Mouse (Mus musculus) c-Kit-positive CD71-positive TER-119-negative erythroid progenitor cells, embryonic 14.5 days (primary cell): ENCODE data around the gene Fchsd2.

ENCODE experiments used
- DNase-seq: peaks from one replicate; pipeline ENCODE4 v3.0.0-alpha.2; 2013; ENCODE audit warnings: low read depth

Gene Fchsd2

DNA sequence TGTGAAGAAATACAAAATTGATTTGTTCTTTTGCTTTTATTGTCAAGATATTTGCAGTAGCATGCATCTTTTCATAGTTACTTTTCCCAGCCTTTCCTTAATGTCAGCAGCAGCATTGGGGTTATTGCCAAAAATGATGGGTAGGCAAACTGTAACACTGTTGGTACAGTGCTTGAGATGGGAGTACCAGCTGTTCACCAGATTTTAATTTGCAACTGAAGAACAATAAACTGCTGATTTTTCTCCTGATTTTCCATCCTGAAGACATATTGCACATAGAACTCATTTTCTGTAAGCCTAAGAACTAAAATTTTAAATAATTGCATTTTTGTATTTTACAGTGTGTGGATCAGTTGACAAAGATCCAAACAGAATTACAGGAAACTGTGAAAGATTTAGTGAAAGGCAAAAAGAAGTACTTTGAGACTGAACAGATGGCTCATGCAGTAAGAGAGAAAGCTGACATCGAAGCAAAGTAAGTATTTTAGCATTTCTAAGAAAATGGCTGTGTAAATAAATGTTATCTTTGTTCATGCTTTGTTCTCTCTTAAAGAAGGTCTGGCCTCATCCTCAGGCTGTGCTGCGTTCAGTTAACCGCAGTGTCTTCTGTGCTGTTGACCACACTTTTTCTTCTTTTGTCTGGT, 98.8 kb downstream of the Fchsd2 start:
- no peak for DNase-seq

DNA sequence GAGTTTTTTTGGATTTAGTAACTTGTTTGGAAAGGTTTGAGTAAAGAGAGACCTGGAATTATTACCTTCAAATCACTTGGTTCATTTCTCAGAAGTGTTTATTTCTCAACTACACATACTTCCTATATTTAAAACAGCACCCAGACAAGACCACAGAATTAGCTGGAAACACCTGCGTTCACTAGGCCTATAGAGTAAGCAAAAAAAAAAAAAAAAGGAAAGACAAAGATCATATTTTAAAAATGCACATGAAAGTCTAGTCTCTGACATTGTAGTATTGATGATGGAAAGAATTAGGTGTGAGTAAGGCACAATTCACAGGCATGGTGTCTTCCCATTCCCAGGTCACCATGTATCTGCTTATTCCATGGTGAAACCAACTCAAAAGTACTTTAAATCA, 118.2 kb downstream of the Fchsd2 start:
- DNase-seq, result no peak

DNA sequence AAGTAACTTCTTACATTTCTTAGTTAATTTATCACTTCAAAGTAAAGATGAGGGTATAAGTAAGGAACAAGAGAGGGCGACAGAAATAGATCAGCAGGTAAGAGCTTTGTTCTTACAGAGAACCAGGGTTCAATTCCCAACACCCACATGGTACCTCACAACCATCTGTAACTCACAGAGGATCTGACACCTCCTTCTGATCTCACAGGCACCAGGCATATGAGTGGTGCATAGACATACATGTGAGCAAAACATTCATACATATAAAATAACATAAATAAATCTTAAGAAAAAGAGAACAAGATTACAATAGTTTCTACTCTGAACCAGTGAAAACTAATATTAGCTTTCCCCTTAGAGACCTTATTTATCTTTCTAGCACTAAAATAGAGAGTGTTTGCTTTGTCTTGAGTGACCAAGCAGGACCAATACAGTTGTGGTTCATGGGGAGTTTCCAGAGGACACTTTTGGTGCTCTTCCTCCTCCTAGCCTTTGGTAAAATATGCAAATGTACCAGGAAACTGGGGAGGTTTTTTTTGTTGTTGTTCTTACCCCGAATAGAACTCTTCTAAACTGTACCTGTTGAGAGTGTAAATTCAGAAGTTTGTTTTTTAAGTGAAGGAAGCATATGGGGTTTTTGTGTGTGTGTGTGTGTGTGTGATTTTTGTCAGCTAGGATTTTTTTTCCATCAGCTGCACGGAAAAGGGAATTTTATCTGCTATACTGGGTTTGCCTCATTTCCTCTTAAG, 121.0 kb downstream of the Fchsd2 start:
- no peak for DNase-seq

DNA sequence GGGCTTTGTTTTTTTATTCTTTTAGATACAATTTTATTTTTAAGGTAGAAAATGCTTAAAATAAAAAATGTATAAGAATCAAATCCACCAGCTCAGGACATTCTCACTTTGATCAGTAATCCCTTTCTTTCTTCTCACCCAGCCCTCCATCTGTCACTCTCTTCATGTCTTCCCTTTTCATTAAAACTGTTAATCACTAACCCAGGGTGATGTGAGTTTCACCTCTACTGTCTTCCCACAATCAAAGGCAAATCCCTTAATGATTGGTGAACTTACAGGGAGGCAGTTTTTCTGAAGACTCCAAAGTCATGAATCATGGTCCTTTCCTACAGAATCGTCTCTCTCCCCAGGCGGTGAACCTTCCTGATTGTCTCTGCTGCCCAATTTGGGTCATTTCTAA, 124.1 kb downstream of the Fchsd2 start:
- DNase-seq, result no peak

DNA sequence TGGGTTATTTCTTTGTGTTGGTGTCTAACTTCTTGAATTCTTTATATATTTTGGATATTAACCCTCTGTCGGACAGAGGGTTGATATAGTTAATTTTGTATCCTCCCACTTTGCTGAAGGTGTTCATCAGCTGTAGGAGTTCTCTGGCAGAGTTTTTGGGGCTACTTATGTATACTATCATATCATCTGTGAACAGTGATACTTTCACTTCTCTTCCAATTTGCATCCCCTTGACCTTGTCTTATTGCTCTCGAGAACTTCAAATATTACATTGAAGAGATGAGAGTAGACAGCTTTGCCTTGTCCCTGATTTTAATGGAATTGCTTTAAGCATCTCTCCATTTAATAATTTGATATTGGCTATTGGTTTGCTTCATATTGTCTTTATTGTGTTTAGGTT, 130.8 kb downstream of the Fchsd2 start:
- no peak for DNase-seq

DNA sequence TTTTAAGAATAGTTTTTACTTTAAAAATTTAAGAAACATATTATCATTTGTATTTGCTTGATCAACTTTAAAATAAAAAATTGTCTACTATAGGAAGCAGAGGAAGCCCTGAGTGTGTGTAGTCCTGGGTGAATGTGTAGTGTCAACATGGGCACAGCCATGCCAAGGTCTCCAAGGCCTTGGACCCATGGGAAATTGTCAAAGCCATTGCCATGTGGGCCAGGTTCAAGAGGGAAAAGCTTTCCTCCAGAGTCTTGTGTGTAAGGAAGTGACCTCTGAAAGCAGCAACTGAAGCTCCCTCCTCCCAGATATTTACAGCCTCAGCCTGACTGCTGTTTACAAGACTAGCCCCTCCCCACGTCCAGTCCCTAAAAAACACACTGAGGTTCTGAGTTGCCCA, 136.7 kb downstream of the Fchsd2 start:
- no peak for DNase-seq

DNA sequence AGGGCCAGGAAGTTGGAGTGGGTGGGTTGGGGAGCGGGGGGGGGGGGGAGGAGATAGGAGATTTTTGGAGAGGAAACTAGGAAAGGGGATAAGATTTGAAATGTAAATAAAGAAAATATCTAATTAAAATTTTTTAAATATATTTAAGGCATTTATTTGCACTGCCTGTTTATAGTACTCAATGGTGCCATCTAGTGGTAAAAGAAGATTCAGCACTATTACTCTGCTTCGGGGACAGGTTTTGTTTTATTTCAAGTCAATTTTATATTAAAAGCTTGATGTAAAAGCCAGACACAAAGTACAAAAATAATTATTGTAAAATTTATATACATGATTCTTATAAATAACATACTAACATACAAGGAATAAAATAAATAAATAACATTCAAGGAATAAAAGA, 138.8 kb downstream of the Fchsd2 start:
- DNase-seq, result peak; percentile 40

DNA sequence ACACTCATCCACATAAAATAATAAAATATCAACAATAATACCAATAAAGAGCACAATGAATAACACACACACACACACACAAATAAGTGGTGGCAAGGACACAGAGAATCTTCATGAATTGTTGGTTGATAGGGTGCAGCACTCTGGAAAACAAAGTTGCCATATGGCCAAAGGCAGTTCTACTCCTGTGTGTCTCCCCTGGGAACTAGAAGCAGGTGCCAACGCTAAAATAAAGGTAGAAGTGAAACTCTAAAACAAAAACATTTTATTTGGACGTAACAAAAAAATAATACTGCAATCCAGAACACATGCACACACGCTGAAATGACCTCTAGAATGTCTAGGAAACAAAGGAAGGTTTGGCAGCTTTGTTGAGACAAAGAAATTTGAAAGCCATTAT, 140.1 kb downstream of the Fchsd2 start:
- DNase-seq, result no peak

DNA sequence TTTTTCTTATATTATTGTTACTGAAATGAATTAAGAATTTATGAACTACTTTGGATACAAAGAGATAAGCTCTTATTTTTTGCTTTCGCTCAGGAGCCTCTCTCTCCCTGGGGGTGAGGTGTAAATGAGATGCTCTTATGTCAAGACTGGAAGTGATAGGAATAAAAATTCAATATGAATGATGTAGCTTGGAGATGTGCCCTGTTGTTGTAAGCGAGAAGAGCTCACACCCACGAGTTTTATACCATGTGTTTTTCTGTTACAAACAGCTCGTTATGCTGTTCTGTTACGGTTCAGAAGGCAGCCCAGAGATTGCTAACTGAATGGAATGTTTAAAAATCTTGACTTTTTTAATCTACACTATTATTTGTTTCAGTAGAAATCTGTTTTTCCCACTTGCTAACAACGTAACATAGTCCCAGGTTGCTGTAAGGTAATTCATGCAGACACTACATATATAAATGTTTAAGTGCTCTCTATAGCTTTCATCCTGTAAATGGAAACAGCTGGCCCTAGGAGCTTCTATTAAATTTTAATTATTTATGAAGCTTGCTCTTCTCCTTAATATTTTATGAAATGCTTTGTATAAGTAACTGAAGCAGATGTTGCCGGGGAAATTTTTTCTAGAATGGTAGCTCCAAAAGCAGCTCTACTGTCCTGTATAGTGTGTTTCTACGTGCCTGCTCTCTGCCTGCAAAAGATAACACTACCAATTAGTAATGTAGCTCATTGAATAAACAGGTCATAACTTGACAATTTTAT, 144.2 kb downstream of the Fchsd2 start:
- no peak for DNase-seq

DNA sequence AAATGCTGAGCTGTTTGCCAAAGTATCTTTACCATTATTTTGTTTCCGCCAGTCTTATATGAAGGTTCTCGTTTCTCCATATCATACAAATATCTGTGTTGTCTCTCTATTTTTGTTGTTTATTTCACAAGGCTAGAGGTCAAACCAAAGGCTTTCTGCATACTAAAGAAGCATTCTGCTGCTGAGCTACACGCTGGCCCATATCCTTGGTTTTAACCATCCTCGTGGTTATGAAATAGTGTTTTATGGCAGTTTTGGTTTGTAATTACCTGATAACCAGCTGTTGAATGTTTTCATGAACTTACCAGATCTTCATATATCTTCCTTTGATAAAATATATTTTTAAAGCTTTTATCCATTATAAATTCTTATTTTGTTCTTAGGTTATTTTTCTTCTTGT, 156.1 kb downstream of the Fchsd2 start:
- DNase-seq, result no peak

DNA sequence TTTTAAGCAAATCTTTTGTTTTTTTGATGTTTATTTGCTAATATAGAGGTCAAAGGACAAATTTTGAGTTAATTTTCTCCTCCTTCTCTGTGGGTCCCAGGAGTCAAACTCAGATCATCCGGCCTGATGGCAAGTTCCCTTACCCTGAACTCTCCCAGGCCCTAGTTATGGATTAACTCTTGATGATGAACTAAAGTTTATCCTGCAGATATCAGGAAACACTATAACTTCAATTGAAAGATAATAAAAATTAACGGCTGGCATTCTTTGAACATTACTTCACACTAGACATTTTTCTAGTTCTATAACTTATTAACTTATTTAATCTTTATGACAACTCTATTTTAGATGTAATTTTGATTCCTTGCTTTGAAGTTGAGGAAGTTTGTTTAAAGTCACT, 156.5 kb downstream of the Fchsd2 start:
- no peak for DNase-seq

DNA sequence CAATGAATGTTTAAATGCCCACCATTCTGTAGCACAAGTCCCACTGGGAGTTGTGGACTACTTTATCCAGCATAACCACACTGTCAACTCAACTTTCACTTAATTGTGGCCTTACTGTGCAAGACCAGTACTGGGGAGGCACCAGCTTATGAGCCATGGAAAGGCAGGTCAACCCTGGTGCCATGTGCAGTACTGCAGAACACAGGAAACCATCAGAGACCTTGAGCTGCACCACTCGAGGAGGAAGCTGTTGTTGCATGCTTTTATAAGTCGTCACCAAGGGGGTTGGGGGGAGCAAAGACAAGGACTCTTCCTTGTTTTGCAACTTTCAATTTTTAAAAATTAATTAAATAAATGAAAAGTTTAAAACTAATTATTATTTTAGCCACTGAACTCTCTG, 160.4 kb downstream of the Fchsd2 start:
- no peak for DNase-seq

DNA sequence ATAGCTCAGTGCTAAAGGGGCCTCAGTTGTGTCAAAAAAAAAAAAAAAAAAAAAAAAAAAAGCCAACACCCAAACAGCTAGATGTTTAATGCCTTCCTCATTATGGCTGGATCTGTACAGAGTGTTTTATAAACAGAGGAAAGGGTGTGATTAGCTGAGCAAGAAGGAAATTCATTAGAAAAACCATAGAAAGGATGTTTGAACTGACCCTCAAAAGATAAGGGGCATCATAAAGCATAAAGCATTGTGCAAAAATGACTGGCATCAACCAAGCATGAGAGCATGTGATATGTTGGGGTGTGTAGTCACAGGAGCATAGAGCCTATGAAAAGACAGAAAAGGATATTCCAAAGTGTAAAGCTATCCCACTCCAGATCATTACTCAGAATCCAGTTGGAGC, 165.8 kb downstream of the Fchsd2 start:
- no peak for DNase-seq

DNA sequence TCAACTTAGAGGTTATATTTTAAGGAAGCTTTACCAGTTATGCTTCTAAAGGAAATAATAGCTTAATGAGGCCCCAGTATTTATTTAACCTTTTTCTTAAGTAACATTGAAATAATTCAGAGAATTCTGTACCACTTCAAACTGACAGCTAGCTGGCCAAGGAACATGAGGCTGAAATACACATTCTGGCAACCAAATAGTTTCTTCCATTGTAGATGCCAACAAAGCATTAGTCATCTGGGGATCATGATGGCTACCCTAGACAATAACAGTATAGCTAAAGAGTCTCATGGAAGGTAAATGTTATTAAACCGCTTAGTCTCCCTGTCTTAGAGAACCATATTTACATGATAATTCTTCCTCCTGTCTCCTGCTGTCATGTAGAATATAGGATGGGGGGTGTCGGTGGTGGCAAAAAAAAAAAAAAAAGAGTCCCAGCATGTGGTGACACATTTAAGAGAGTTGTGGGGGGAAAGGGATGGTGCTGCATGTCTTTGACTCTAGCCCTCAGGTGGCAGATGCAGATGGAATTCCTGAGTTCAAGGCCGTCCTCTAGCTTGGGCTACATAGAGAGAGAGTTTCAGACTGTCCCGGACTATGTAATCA, 169.4 kb downstream of the Fchsd2 start:
- DNase-seq, result no peak

DNA sequence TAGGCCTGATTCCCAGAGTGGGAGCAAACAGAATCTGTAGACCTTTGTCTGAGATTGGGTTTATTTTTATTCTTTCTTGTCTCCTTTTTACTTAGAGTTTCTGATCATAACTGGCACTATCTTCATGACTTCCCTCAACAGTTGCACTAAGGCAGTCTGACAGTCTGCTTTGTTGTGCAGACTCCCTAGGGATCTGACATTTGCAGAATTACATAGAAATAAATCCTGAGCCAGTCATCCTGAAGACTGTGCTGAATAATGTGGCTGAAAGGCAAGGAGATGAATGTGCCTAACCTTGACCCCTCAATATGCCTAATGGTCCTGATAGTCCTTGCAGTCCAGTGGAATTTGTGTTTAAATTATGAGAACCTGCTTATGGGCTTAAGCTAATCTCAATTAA, 170.8 kb downstream of the Fchsd2 start:
- DNase-seq, result no peak

DNA sequence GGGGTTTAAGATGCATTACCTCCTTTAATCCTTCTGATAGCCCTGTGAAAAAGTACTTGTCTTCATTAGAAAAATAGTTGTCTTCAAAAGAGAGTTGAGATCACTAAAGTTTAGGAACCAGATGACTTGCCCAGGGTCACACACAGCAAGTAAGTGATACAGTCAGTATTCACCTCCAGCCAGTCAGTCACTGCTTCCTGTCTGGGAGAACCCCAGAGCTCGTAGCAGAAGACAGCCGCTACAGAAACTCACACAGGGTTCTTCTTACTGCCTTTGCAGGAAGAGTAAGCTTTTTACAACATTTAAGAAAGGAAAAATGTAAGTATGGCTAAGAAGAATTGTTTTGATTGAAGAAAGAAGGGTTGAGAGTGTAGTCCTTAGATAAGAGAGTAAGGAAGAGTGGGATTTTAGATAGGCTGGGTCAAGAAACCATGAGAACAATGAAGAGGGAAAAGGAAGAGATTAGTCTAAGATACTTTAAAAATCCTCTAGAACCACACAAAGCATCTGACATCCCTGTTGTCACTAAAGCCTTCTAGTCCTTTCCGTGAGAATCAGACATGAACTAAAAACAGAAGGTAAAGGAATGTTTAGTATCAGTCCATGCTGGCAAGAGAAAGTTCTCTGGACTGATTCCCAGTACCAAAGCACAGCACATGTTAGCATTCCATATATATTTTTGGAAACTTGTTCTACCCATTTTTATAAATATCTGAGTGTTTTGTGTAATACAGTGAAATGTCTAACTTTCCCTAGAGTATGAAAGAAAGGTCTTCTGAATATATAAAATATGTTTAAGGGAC, 175.0 kb downstream of the Fchsd2 start:
- no peak for DNase-seq

DNA sequence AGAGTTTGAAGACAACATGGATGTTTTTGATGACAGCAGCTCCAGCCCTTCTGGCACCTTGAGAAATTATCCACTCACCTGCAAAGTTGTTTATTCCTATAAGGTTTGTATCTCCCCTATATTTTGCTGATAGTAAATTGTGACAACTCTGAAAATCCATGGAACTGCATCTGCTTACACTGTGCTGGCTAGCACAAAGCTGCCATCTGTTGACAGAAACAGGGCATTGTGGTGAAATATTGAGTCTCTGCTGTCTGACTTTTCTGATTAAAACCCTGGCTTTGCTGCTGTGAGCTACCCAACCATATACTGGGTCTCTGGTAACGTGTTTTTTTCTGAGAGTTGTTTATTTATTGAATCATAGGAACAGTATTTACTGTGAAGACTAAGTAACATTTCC, 178.9 kb downstream of the Fchsd2 start:
- no peak for DNase-seq

DNA sequence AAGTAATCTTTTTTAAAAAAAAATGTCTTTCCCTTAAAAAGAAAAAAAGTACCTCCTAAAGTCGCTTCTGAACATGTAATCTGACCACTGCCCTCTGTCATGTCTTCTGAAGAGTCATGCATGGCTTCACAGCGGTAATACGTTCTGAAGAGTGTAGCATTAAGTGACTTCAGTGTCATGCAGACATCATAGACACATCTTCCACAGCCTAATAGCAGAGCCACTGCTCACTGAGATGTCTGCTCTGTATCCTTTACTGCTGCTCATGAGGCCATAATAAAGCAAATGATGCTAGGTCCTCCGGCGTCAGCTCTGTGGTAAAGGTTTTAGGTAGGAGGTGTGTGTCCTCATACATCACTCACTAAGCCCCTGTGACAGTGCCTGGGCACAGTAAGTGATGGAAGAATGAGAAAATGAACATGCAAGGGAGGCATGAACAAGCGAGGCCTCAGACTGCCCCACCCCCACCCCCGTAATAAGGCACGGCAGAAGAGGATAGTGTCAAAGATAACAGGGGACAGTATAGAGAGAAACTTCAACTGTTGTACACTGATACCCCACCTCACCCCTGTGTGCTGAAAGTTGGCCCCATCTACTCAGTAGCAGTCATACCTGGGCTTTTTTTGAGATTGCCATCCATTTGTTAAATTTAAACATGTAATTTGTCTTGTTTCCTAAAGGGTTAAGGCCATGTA, 179.9 kb downstream of the Fchsd2 start:
- peak; percentile 46 for DNase-seq

DNA sequence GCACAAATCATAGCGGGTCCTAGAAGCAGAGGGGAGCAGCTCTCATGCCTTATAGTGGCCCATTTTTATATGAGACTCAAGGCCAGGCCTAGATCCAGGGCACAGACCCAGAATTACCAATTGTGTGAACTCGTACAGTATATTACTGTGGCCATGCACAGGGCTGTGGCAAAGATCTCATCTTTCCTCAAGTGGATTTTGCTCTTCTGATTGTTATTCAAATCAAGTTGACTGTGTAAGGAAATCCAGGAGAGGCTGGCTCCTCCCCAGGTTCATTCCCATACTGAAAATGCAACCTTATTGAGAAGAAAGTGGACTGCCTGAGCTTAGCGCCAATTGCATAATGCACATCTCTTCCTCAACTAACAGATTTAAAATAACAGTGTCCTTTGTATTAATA, 190.1 kb downstream of the Fchsd2 start:
- no peak for DNase-seq

DNA sequence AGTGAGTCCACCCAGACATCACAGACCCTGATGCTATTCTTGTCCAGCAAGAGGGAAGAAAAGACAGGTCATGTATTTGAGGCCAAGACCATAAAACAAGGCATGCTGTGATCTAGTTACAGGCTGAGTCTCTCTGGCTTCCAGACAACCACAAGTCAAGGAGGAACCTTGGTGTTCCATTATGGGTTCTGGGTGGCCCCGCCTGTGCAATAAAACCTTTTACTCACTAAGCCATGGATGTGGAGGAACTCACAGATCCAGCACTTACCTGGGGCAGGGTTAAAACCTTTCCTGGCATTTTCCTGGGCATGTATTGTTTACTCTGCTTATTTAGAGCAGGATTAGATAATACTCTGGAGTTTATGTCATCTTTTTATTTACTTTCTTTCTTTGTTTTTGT, 191.8 kb downstream of the Fchsd2 start:
- no peak for DNase-seq

DNA sequence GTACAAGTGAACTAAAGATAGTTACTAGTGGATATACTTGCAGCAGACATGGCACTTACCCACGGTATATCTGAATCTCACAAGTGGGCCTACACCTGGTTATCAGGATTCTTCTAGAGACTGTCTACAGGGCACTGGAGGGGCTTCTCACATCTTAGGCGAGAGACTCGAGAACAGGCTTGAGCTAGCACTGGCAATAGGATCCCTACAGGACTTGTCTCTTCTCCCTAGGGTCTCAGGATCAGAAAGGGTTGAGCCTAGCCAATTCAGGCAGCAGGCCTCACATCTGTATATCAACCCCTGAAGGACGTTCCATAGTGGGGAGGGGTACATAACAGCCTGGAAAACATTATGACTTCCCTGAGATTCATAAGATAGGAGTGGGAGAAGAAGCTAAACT, 194.2 kb downstream of the Fchsd2 start:
- no peak for DNase-seq
